Mouse (Mus musculus) ES-E14 (cell line): ENCODE measurements around the gene Micall1.

ENCODE experiments used
- CHD2 ChIP-seq: IDR thresholded peaks from 2 replicates; pipeline ENCODE4 v1.6.1; 2014; ENCODE audit warnings: mild to moderate bottlenecking, low read depth, low read length, inconsistent platforms
- ZNF384 ChIP-seq: IDR thresholded peaks from 2 replicates; pipeline ENCODE4 v1.6.1; 2012; ENCODE audit warnings: low read depth, low read length, inconsistent platforms

- TF ChIP-seq ZNF384 (no peak), CHD2 (no peak)
Measured at GRCm38 (mm10) chr15:79143316-79143715, 34.6 kb downstream of the Micall1 start.
